10 mouse cellular contexts compared by ENCODE assay signal in the genomic region with DNA sequence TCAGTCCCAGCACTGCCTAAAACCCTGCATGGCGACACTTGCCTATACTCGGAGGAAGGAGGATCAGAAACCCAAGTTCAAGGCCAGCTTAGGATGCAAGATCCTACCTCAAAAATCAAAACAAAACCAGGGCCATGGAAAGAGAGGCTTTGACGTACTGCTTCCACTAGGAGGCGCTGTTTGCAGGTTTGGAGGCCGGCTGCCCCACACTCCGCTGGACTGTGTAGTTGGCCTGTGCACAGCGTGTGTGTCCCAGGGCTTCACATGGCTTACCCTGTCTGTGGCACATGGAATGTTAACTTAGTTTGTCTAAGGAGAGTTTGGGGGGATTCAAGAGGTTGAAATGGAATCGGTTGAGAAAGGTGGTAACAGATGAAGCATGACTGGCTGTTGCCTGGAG. TPM values are rescaled to one million over a fixed set of nuclear protein-coding genes. Genes with fewer than 3 reads are reported as not detected.
DNase-seq lines count a peak whose midpoint lies in the region; ATAC-seq lines count a peak whose summit lies in the region.
"Had no signal": no experiment of that assay in that cellular context is flagged by ENCODE, and none has a peak within 500 bp of the region (broad histone marks: within the 10 kb centered on the region; RNA-seq: fewer than 3 reads in every experiment).

No protein-coding gene starts in this region.

- no peaks in the 10 kb centered on the region for H3K27me3 ChIP-seq in liver, embryonic 11.5 days (replicated peaks; ENCODE audit: control insufficient read depth, insufficient read depth, low read length)
- H3K27me3 ChIP-seq in limb, embryonic 12.5 days, result no peaks in the 10 kb centered on the region
- H3K27me3 ChIP-seq: heart, embryonic 13.5 days had no signal

- H3K36me3 ChIP-seq in liver, embryonic 11.5 days (ENCODE audit: control insufficient read depth, insufficient read depth, low read length), result no peaks in the 10 kb centered on the region
- H3K36me3 ChIP-seq in limb, embryonic 12.5 days, result peaks cover 56% of the 10 kb centered on the region

- 18% methylated on average over 8 of the region's 8 CpGs for WGBS in liver, embryonic 11.5 days
- WGBS in limb, embryonic 12.5 days, result 22% methylated on average over 8 of the region's 8 CpGs

- no peaks in the 10 kb centered on the region for H3K9me3 ChIP-seq in liver, embryonic 11.5 days (ENCODE audit: control insufficient read depth, low read length)
- no peaks in the 10 kb centered on the region for H3K9me3 ChIP-seq in limb, embryonic 12.5 days
- H3K9me3 ChIP-seq: heart, embryonic 13.5 days had no signal

- peak; percentile 68 for DNase-seq in liver
- DNase-seq in liver, embryonic 11.5 days (ENCODE audit: low spot score), result no peak
- DNase-seq in Muller cell, postnatal 12 days (ENCODE audit: inconsistent ontology term), result peak; percentile 46
- DNase-seq in cerebellum, adult 8-10 months, result peak; percentile 47
- peak; percentile 71 to 86 for DNase-seq in heart, postnatal 10 days
- DNase-seq in urinary bladder, postnatal 36 days (ENCODE audit: low spot score in 2 of 2), result peak; percentile 32 to 46

- intact Hi-C loops in heart, postnatal 10 days (cut with DNase I), result loop anchor here (2.0 kb wide), 2 partner anchors 26 to 90 kb away; a partner anchor contains a TSS

- no peak for ATAC-seq in liver, embryonic 11.5 days (replicated peaks; ENCODE audit: low FRiP score)
- ATAC-seq in limb, embryonic 12.5 days (ENCODE audit: insufficient number of reproducible peaks, insufficient read depth, low FRiP score, low TSS enrichment, low read depth), result 0 out of 2 replicates have a peak, but pooled peaks have one; percentile 55
- ATAC-seq in neutrophil, adult 5-6 weeks (ENCODE audit: extremely low read depth, insufficient number of reproducible peaks, low FRiP score, poor library complexity, severe bottlenecking), result peak; percentile 72; the same call in 1 of the 2 replicates

- H3K9ac ChIP-seq in liver, embryonic 11.5 days (ENCODE audit: low read depth, low read length), result no peak overlapping the region
- H3K9ac ChIP-seq in limb, embryonic 12.5 days (replicated peaks), result no peak overlapping the region
- H3K9ac ChIP-seq: heart, embryonic 13.5 days had no signal

- H3K4me2 ChIP-seq in liver, embryonic 11.5 days, result no peak overlapping the region
- H3K4me2 ChIP-seq in limb, embryonic 12.5 days, result no peak overlapping the region
- H3K4me2 ChIP-seq: heart, embryonic 13.5 days had no signal

- no peaks in the 10 kb centered on the region for H3K4me1 ChIP-seq in liver, embryonic 11.5 days (replicated peaks; ENCODE audit: control insufficient read depth, insufficient read depth, low read length)
- H3K4me1 ChIP-seq in limb, embryonic 12.5 days (replicated peaks), result no peaks in the 10 kb centered on the region
- H3K4me1 ChIP-seq: heart, embryonic 13.5 days had no signal

- H3K27ac ChIP-seq in liver, embryonic 11.5 days (ENCODE audit: low read depth, low read length), result no peak overlapping the region
- H3K27ac ChIP-seq in limb, embryonic 12.5 days, result no peak overlapping the region
- H3K27ac ChIP-seq: heart, embryonic 13.5 days had no signal

- no peak overlapping the region for H3K4me3 ChIP-seq in liver, embryonic 11.5 days (ENCODE audit: low read depth, low read length)
- H3K4me3 ChIP-seq in limb, embryonic 12.5 days (replicated peaks), result no peak overlapping the region
- H3K4me3 ChIP-seq: heart, embryonic 13.5 days had no signal

RNA-seq across cellular contexts. Expression of a gene that starts 8.3 kb away (rescaled TPM):
- polyA plus RNA-seq in liver, embryonic 11.5 days (2014; fragmentation: Nextera tagmentation; extraction: Ambion mirVana), result 15.6 and 16.0 TPM in 2 replicates
- total RNA-seq in heart, postnatal 10 days (2021), result 10 to 100 TPM; 10.9 to 12.5 TPM
- polyA plus RNA-seq in limb, embryonic 12.5 days (2016; fragmentation: Nextera tagmentation; extraction: Ambion mirVana), result 37.1 and 37.7 TPM in 2 replicates
- total RNA-seq in neutrophil, adult 5-6 weeks (2017), result 117 and 130 TPM in 2 replicates

RNA-seq across cellular contexts. Expression of a gene that starts 22.2 kb away (rescaled TPM):
- 0.13 TPM in 1 of 2 replicates, not detected in the other for polyA plus RNA-seq in liver, embryonic 11.5 days (2014; fragmentation: Nextera tagmentation; extraction: Ambion mirVana)
- 1 to 10 TPM in 1 of 2 experiments, under 1 TPM in 1; 0.50 to 1.2 TPM for total RNA-seq in heart, postnatal 10 days (2021)
- polyA plus RNA-seq in limb, embryonic 12.5 days (2016; fragmentation: Nextera tagmentation; extraction: Ambion mirVana), result not detected in 2 replicates
- 585 and 589 TPM in 2 replicates for total RNA-seq in neutrophil, adult 5-6 weeks (2017)
- polyA plus RNA-seq: heart, embryonic 13.5 days; stomach, embryonic 14.5 days had no signal

RNA-seq across cellular contexts. Expression of a gene that starts 26.1 kb away (rescaled TPM):
- 1.3 TPM in 2 replicates for polyA plus RNA-seq in liver, embryonic 11.5 days (2014; fragmentation: Nextera tagmentation; extraction: Ambion mirVana)
- under 1 TPM; 0.77 to 0.82 TPM for total RNA-seq in heart, postnatal 10 days (2021)
- 52.5 and 54.1 TPM in 2 replicates for polyA plus RNA-seq in limb, embryonic 12.5 days (2016; fragmentation: Nextera tagmentation; extraction: Ambion mirVana)
- 0.37 and 1.6 TPM in 2 replicates for total RNA-seq in neutrophil, adult 5-6 weeks (2017)
- polyA plus RNA-seq: stomach, embryonic 14.5 days had no signal

RNA-seq across cellular contexts. Expression of a gene that starts 38.4 kb away (rescaled TPM):
- polyA plus RNA-seq in liver, embryonic 11.5 days (2014; fragmentation: Nextera tagmentation; extraction: Ambion mirVana), result 26.2 and 26.4 TPM in 2 replicates
- 10 to 100 TPM; 46.1 to 46.7 TPM for total RNA-seq in heart, postnatal 10 days (2021)
- polyA plus RNA-seq in limb, embryonic 12.5 days (2016; fragmentation: Nextera tagmentation; extraction: Ambion mirVana), result 57.8 and 59.9 TPM in 2 replicates
- total RNA-seq in neutrophil, adult 5-6 weeks (2017), result 30.0 and 34.0 TPM in 2 replicates

RNA-seq across cellular contexts. Expression of a gene that starts 40.3 kb away (rescaled TPM):
- polyA plus RNA-seq in liver, embryonic 11.5 days (2014; fragmentation: Nextera tagmentation; extraction: Ambion mirVana), result 3.6 and 4.0 TPM in 2 replicates
- 1 to 10 TPM; 6.1 to 7.0 TPM for total RNA-seq in heart, postnatal 10 days (2021)
- 2.9 and 3.2 TPM in 2 replicates for polyA plus RNA-seq in limb, embryonic 12.5 days (2016; fragmentation: Nextera tagmentation; extraction: Ambion mirVana)
- 13.9 and 14.1 TPM in 2 replicates for total RNA-seq in neutrophil, adult 5-6 weeks (2017)

Comparison
In these comparisons a context has a peak if more than half of its experiments do, and no peak if none do; other contexts are left out.
1. RNA of a gene that starts 22.2 kb away (total RNA-seq): 585 to 589 TPM in neutrophil, adult 5-6 weeks; 0.50 to 1.2 TPM in heart, postnatal 10 days; every median in the first group is over 100 times any median in the second.